8 mouse cellular contexts compared by ENCODE assay signal in genomic region chr13:28958211-28959067, GRCm38 (mm10). TPM values are rescaled to one million over a fixed set of nuclear protein-coding genes. Genes with fewer than 3 reads are reported as not detected.
A peak's percentile ranks its signal among the peaks of the same experiment; 100 is the strongest.
DNase-seq lines count a peak whose midpoint lies in the region; ATAC-seq and TF ChIP-seq lines count a peak whose summit lies in the region.

No protein-coding gene starts in this region.

- H3K27ac ChIP-seq in embryonic facial prominence, embryonic 13.5 days, result peak overlapping the region; percentile 91
- H3K27ac ChIP-seq in heart, adult 2 months, result peak overlapping the region; percentile 93
- no peak overlapping the region for H3K27ac ChIP-seq in liver, adult 2 months (replicated peaks; ENCODE audit: insufficient read depth, low read depth, low read length)
- peak overlapping the region; percentile 95 for H3K27ac ChIP-seq in stomach, embryonic 14.5 days (ENCODE audit: low read length)

- H3K9ac ChIP-seq in embryonic facial prominence, embryonic 13.5 days, result peak overlapping the region; percentile 79
- H3K9ac ChIP-seq in heart, adult 2 months (ENCODE audit: low read depth, low read length), result peak overlapping the region; percentile 93
- peak overlapping the region; percentile 68 for H3K9ac ChIP-seq in liver, adult 2 months (ENCODE audit: low read depth, low read length)
- peak overlapping the region; percentile 64 for H3K9ac ChIP-seq in stomach, embryonic 14.5 days (replicated peaks; ENCODE audit: low read depth, low read length)

- peak; percentile 53 for ATAC-seq in embryonic facial prominence, embryonic 13.5 days (ENCODE audit: insufficient number of reproducible peaks, insufficient read depth, low FRiP score, low TSS enrichment, low read depth)
- ATAC-seq in stomach, embryonic 14.5 days (ENCODE audit: insufficient number of reproducible peaks, insufficient read depth, low FRiP score, low read depth), result peak; percentile 64

- no peaks in the 10 kb centered on the region for H3K9me3 ChIP-seq in embryonic facial prominence, embryonic 13.5 days
- H3K9me3 ChIP-seq in stomach, embryonic 14.5 days (ENCODE audit: control insufficient read depth, low read depth, low read length), result no peaks in the 10 kb centered on the region

- H3K4me2 ChIP-seq in embryonic facial prominence, embryonic 13.5 days, result peak overlapping the region; percentile 97
- H3K4me2 ChIP-seq in myocyte (ENCODE audit: low read depth), result peak overlapping the region; percentile 97
- H3K4me2 ChIP-seq in stomach, embryonic 14.5 days (replicated peaks; ENCODE audit: low read depth, low read length), result peak overlapping the region; percentile 94

- peak overlapping the region; percentile 36 for H3ac ChIP-seq in myocyte (ENCODE audit: control insufficient read depth, insufficient read length)

- WGBS in embryonic facial prominence, embryonic 13.5 days, result 1% methylated on average over 53 of the region's 54 CpGs
- under 1% methylated on average over 53 of the region's 54 CpGs for WGBS in heart, adult 2 months
- WGBS in liver, adult 2 months, result 1% methylated on average over 54 of the region's 54 CpGs
- WGBS in stomach, embryonic 14.5 days, result under 1% methylated on average over 54 of the region's 54 CpGs

- no peaks in the 10 kb centered on the region for H3K36me3 ChIP-seq in embryonic facial prominence, embryonic 13.5 days
- H3K36me3 ChIP-seq in heart, adult 2 months (ENCODE audit: control insufficient read depth, insufficient read depth, low read length), result no peaks in the 10 kb centered on the region
- no peaks in the 10 kb centered on the region for H3K36me3 ChIP-seq in liver, adult 2 months (ENCODE audit: control insufficient read depth, insufficient read depth, low read length)
- no peaks in the 10 kb centered on the region for H3K36me3 ChIP-seq in myocyte (ENCODE audit: control insufficient read depth, insufficient read depth)
- H3K36me3 ChIP-seq in stomach, embryonic 14.5 days (ENCODE audit: control insufficient read depth, insufficient read depth, low read length), result no peaks in the 10 kb centered on the region

- peak; percentile 65 for DNase-seq in layer of hippocampus, adult 11-12 months (ENCODE audit: low spot score)
- no peak for DNase-seq in layer of hippocampus, adult 9-10 months (ENCODE audit: low spot score)
- DNase-seq in heart, adult 2 months, result peak; percentile 81 to 83
- DNase-seq in kidney, adult 8-10 months, result peak; percentile 64 to 68
- peak; percentile 39 for DNase-seq in liver, adult 2 months (ENCODE audit: extremely low read depth, low read depth, low spot score)

- TF ChIP-seq CTCF in heart, adult 2 months (IDR thresholded peaks at IDR 0.05), result no peak
- no peak for TF ChIP-seq CTCF in liver, adult 2 months (IDR thresholded peaks at IDR 0.05; ENCODE audit: low read depth, low read length)

- peaks cover 3% of the 10 kb centered on the region; the same call in 1 of the 2 replicates for H3K4me1 ChIP-seq in embryonic facial prominence, embryonic 13.5 days
- no peaks in the 10 kb centered on the region for H3K4me1 ChIP-seq in heart, adult 2 months (ENCODE audit: control insufficient read depth, insufficient read depth, low read length)
- no peaks in the 10 kb centered on the region for H3K4me1 ChIP-seq in liver, adult 2 months (ENCODE audit: control insufficient read depth, insufficient read depth, low read length)
- H3K4me1 ChIP-seq in stomach, embryonic 14.5 days (ENCODE audit: control insufficient read depth, insufficient read depth, low read length), result no peaks in the 10 kb centered on the region

- TF ChIP-seq EP300 in heart, adult 2 months (IDR thresholded peaks at IDR 0.05; ENCODE audit: insufficient read depth, low read depth, low read length), result 0 out of 2 replicates have a peak, but pooled peaks have one; percentile 11

- peak overlapping the region; percentile 58 for H3K4me3 ChIP-seq in embryonic facial prominence, embryonic 13.5 days
- peak overlapping the region; percentile 85 for H3K4me3 ChIP-seq in heart, adult 2 months
- peak overlapping the region; percentile 51 for H3K4me3 ChIP-seq in liver, adult 2 months (ENCODE audit: insufficient read depth, low read depth, low read length)
- peak overlapping the region; percentile 72 for H3K4me3 ChIP-seq in myocyte
- peak overlapping the region; percentile 46 for H3K4me3 ChIP-seq in stomach, embryonic 14.5 days (ENCODE audit: low read depth, low read length)

- no peaks in the 10 kb centered on the region for H3K27me3 ChIP-seq in embryonic facial prominence, embryonic 13.5 days
- no peaks in the 10 kb centered on the region for H3K27me3 ChIP-seq in heart, adult 2 months (ENCODE audit: control insufficient read depth, insufficient read depth, low read length)
- no peaks in the 10 kb centered on the region for H3K27me3 ChIP-seq in liver, adult 2 months (ENCODE audit: control insufficient read depth, insufficient read depth, low read length)
- H3K27me3 ChIP-seq in myocyte (ENCODE audit: control insufficient read depth, insufficient read depth, insufficient read length), result no peaks in the 10 kb centered on the region
- H3K27me3 ChIP-seq in stomach, embryonic 14.5 days (ENCODE audit: control insufficient read depth, insufficient read depth, low read length), result no peaks in the 10 kb centered on the region

- peak; percentile 58 for TF ChIP-seq POLR2A in heart, adult 2 months (IDR thresholded peaks at IDR 0.05; ENCODE audit: insufficient read depth, low read depth, low read length)
- TF ChIP-seq POLR2A in liver, adult 2 months (IDR thresholded peaks at IDR 0.05; ENCODE audit: extremely low read depth, insufficient read depth, low read length), result no peak
- peak; percentile 59 for TF ChIP-seq POLR2A in myocyte (IDR thresholded peaks at IDR 0.05; ENCODE audit: insufficient read length, low read depth)

- intact Hi-C loops in heart, adult 2 months (cut with DNase I), result loop anchor here (1.0 to 10.0 kb wide), 5 partner anchors 200 to 1026 kb away; partner anchors contain the start of gene E2f3

- H3K79me2 ChIP-seq in heart, adult 2 months (replicated peaks; ENCODE audit: control insufficient read depth, insufficient read depth, low read length), result no peaks in the 10 kb centered on the region
- no peaks in the 10 kb centered on the region for H3K79me2 ChIP-seq in liver, adult 2 months (ENCODE audit: control insufficient read depth, insufficient read depth, low read length)
- H3K79me2 ChIP-seq in myocyte (ENCODE audit: control insufficient read depth, insufficient read depth), result no peaks in the 10 kb centered on the region

TF ChIP-seq in myocyte, 11 proteins besides CTCF, POLR2A, EP300 and RAD21:
- no peak for TF ChIP-seq REST (IDR thresholded peaks at IDR 0.05; ENCODE audit: insufficient read depth, insufficient read length)
- no peak for TF ChIP-seq MAX (IDR thresholded peaks at IDR 0.05; ENCODE audit: low read depth)
- peak; percentile 34 for TF ChIP-seq TCF3 (IDR thresholded peaks at IDR 0.05; ENCODE audit: insufficient read length, low read depth)
- TF ChIP-seq MYOG (IDR thresholded peaks at IDR 0.05; ENCODE audit: control insufficient read depth in 1 of 3, insufficient read depth in 1 of 3, insufficient read length in 2 of 3, low read depth in 2 of 3), result peak; percentile 16 to 94 (median 89)
- peak in 2 of 3 experiments; percentile 74 to 78 for TF ChIP-seq MYOD1 (IDR thresholded peaks at IDR 0.05; ENCODE audit: control insufficient read depth in 1 of 3, insufficient read length in 2 of 3, low read depth in 2 of 3)
- TF ChIP-seq POLR2AphosphoS2 (IDR thresholded peaks at IDR 0.05; ENCODE audit: insufficient read length, low read depth), result peak; percentile 48
- no peak for TF ChIP-seq TCF12 (IDR thresholded peaks at IDR 0.05; ENCODE audit: insufficient read depth, poor library complexity, severe bottlenecking)
- no peak for TF ChIP-seq E2F4 (IDR thresholded peaks at IDR 0.05; ENCODE audit: insufficient read depth)
- no peak for TF ChIP-seq CEBPB (IDR thresholded peaks at IDR 0.05; ENCODE audit: insufficient read depth, poor library complexity, severe bottlenecking)
- no peak for TF ChIP-seq USF1 (IDR thresholded peaks at IDR 0.05; ENCODE audit: low read depth)
- no peak for TF ChIP-seq SRF (IDR thresholded peaks at IDR 0.05; ENCODE audit: control insufficient read depth, insufficient read length, low read depth)

RNA-seq across cellular contexts. Expression of gene Sox4, which starts 4.9 kb away (rescaled TPM):
- polyA plus RNA-seq in embryonic facial prominence, embryonic 13.5 days (2015; fragmentation: Nextera tagmentation; extraction: Ambion mirVana), result 68.9 and 80.7 TPM in 2 replicates
- total RNA-seq in heart, adult 2 months (2021), result 10 to 100 TPM; 13.6 to 17.5 TPM
- 8.3 and 11.9 TPM in 2 replicates for polyA plus RNA-seq in heart, adult 2 months (2012; rRNA removed)
- total RNA-seq in liver, adult 2 months (2014; rRNA removed), result 0.46 and 1.0 TPM in 2 replicates
- 0.60 and 0.86 TPM in 2 replicates for polyA plus RNA-seq in liver, adult 2 months (2012; rRNA removed)
- 28.2 TPM for polyA plus RNA-seq in myocyte (2012; fragmentation: generic; extraction: Trizol)
- polyA plus RNA-seq in stomach, embryonic 14.5 days (2014; fragmentation: Nextera tagmentation; extraction: Ambion mirVana), result 64.5 and 86.3 TPM in 2 replicates
